Mouse (Mus musculus) embryonic fibroblast, embryonic 13.5 days (primary cell): ENCODE data around the gene Rap1gap. TPM values are rescaled to one million over a fixed set of nuclear protein-coding genes. Genes with fewer than 3 reads are reported as not detected.

Experiments used
- H3K27ac ChIP-seq: 2 replicates; pipeline ENCODE4 v1.5.1; 2012; ENCODE audit warnings: low read length, control low read depth, inconsistent platforms; ENCODE audit not compliant: insufficient read depth
- H3K4me1 ChIP-seq: 2 replicates; pipeline ENCODE4 v1.6.1; 2011; ENCODE audit warnings: low read length; ENCODE audit not compliant: control insufficient read depth, insufficient read depth
- H3K4me3 ChIP-seq: 2 replicates; pipeline ENCODE4 v1.5.1; 2011; ENCODE audit warnings: mild to moderate bottlenecking, control low read depth, low read length; ENCODE audit not compliant: insufficient read depth
- CTCF ChIP-seq: IDR thresholded peaks from 2 replicates; pipeline ENCODE4 v1.5.1; 2011; ENCODE audit warnings: mild to moderate bottlenecking, control low read depth, low read length, moderate library complexity, borderline replicate concordance; ENCODE audit not compliant: insufficient read depth
- POLR2A ChIP-seq: IDR thresholded peaks from 2 replicates; pipeline ENCODE4 v1.6.1; 2011; ENCODE audit warnings: low read depth, mild to moderate bottlenecking, control low read depth, low read length, moderate library complexity
- polyA plus RNA-seq: library from polyadenylated mRNA; stranded (reverse); fragments of >200 nt; gene quantifications from 2 replicates; pipeline ENCODE4 v1.2.4, GENCODE M21; 2011; ENCODE audit warnings: low read depth; ENCODE audit not compliant: missing spikeins, insufficient read length

Gene Rap1gap
- polyA plus RNA-seq, 1 experiment = 6.9 TPM

- TF ChIP-seq POLR2A (no peak), CTCF (no peak)
- no peak overlapping the region for H3K4me3 ChIP-seq
Measured at GRCm38 (mm10) chr4:137700960-137701359, 36.4 kb downstream of the Rap1gap start.

DNA sequence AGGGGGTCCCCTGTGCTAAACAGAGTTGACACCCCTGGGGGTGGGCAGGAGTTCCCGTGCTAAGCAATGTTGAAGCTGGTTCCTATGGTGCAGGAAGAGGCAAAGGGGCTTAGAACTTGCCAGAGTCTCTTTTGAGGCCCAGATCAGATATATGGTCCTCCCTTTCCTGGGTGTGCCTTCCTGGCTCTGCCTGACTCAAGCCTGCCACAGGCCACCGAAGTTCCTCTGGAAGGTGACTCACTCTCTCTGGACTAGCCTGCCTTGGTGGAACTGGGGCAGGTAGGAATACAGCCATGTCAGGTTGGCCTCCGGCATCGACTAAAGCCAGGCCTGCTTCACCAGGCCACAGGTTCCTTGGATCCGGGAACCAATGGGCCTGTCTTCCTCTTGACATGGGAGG lies 38.6 kb downstream of the Rap1gap start:
- TF ChIP-seq CTCF = no peak
- TF ChIP-seq POLR2A = no peak
- no peak overlapping the region for H3K4me3 ChIP-seq

More at GRCm38 (mm10) chr4:137700960-137701359, 36.4 kb downstream of the Rap1gap start:
- Histone ChIP-seq H3K4me1 (no peaks in the 10 kb centered on the region), H3K27ac (no peak overlapping the region)

DNA sequence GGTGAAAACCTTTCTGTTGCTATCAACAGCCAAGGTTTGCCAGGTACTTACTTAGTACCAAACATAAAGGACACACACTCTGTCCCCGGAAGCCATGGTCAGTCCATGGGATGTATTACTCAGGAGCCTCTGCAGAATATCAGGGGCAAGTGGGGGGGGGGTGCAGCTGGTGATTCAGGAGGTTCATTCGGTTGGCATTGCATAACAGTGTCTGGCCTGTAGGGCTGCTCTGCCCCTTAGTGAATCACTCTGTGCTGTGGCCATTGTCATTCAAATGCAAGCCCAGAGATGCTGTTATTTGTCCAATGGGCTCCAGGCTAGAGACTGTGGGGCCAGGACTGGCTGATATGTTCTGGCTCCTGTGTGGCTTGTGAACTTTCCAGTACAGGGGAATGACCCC lies 40.0 kb downstream of the Rap1gap start:
- H3K4me3 ChIP-seq = no peak overlapping the region
- H3K4me1 ChIP-seq = no peaks in the 10 kb centered on the region
- TF ChIP-seq POLR2A = no peak
- TF ChIP-seq CTCF = no peak
- no peak overlapping the region for H3K27ac ChIP-seq

More for the DNA sequence above, 38.6 kb downstream of the Rap1gap start:
- Histone ChIP-seq H3K4me1 (no peaks in the 10 kb centered on the region), H3K27ac (no peak overlapping the region)

- Histone ChIP-seq H3K4me3 (no peak overlapping the region), H3K27ac (no peak overlapping the region), H3K4me1 (no peaks in the 10 kb centered on the region)
- TF ChIP-seq POLR2A = no peak
- TF ChIP-seq CTCF = no peak
Measured at GRCm38 (mm10) chr4:137705379-137705778, 40.9 kb downstream of the Rap1gap start.

DNA sequence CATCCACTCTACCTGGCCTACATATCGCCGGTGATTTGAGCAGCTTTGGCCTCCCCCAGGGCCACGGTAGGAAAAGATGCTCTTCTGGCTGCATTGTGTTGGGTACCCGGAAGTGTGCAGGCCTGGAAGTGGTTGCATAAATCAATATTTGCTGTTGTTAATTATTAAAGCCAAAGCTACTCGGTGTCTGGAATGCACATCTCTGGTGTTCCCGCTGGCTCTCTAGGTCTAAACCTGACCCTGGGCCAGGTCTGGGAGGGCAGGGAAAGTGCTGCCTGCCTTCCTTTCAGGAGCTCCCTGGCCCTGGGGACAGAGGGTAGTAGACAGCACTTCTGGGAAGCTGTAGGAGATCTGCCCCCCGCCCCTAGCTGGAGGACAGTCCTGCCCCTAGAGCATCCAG lies 42.0 kb downstream of the Rap1gap start:
- Histone ChIP-seq H3K4me3 (no peak overlapping the region), H3K27ac (no peak overlapping the region), H3K4me1 (no peaks in the 10 kb centered on the region)
- TF ChIP-seq POLR2A = no peak
- no peak for TF ChIP-seq CTCF

DNA sequence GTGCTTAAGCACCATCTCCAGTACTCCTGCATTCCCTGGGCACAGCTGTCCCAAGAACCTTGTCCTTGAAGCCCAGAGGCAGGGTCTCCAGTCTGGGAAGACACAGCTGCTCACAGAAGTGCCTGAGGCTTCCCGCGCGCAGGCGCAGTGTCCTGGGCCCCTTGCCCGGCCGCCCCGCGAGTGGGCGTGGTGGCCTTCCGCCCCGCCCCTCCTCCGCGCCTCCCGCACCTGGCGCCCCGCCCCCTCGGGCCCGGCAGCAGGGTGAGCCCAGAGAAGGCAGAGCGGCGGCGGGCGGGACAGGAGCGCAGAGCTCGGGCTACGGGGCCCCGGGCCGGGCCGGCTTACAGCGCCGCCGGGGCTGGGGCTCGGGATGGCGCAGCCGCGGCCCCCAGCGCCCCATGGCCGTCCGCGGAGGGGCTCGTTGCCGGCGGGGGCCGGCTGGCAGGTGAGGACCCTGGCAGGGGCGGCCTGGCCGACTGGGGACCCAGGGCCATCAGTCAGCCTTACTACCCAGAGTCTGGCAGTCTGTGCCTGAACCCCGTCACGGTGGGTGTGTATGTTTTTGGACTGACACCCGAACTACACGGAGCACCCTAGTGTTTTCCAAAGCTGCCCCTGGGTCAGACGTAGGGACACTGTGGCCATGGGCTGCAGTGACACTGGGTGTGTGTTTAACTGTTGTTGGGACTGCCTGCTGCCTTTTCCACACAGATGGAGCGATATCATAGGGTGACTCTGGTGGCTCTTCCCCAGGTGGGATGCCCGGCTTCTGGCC lies 42.9 kb downstream of the Rap1gap start:
- H3K4me1 ChIP-seq = no peaks in the 10 kb centered on the region
- H3K4me3 ChIP-seq = peak overlapping the region; percentile 3; the same call in 1 of the 2 replicates
- TF ChIP-seq POLR2A = no peak; the same call in 1 of the 2 replicates
- no peak for TF ChIP-seq CTCF
- no peak overlapping the region for H3K27ac ChIP-seq

DNA sequence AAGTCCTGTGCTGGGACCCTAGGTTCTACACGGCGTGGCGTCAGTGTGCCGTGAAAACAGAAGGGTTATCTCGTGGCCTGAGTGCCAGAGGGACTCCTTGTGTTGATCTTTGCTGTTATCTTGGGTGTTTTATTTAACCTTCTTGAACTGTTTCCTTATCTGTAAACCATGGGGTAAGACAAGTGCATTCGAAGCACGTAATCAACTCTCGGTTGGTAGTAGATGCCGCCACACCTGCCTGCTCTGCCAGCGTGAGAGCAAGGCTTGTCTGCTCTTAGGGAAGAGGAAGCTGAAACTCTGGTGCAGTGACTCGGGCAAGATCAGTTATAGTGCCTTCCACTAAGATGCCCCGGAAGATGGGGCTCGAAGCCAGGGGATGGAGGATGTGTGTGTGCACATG lies 48.4 kb downstream of the Rap1gap start:
- no peak overlapping the region for H3K4me3 ChIP-seq
- TF ChIP-seq POLR2A = no peak
- H3K27ac ChIP-seq = no peak overlapping the region
- H3K4me1 ChIP-seq = no peaks in the 10 kb centered on the region

DNA sequence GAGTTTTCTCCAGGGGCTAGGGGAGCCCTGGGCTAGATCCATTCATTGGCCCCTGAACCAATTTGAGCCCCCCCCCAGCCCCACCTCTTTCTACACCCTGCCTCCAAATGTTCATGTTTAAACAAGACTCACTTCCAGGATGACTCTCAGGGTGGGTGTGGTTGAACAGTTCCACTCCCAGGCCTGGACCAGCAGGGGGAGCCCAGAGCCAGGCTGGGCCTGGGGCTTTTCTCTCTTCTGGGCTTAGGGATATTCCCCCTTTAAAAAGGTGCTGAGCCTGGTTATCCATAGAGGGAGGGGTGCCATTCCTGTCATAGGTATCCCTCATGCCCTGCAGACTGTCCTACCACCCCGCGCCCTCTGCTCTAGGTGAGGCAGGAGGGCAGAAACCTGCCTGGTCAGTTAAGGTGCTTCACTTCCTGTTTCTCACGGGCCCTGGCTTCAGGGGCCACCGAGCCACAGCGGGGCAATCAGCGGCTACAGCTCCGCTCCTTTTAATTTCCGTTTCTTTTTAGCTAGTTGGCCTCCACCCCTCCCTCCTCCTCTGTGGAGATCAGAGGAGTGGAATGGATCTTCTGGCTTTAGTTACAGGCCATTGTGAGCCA lies 49.6 kb downstream of the Rap1gap start:
- peak; percentile 37; the same call in 1 of the 2 replicates for TF ChIP-seq CTCF
- no peak for TF ChIP-seq POLR2A
- Histone ChIP-seq H3K4me3 (no peak overlapping the region), H3K27ac (no peak overlapping the region), H3K4me1 (0 out of 2 replicates have a peak, but pooled peaks cover 2% of the 10 kb centered on the region)

- peaks cover 8% of the 10 kb centered on the region; the same call in 1 of the 2 replicates for H3K4me1 ChIP-seq
- no peak for TF ChIP-seq CTCF
- no peak for TF ChIP-seq POLR2A
- H3K27ac ChIP-seq = no peak overlapping the region
- H3K4me3 ChIP-seq = no peak overlapping the region
Measured at GRCm38 (mm10) chr4:137717005-137717404, 52.5 kb downstream of the Rap1gap start.

DNA sequence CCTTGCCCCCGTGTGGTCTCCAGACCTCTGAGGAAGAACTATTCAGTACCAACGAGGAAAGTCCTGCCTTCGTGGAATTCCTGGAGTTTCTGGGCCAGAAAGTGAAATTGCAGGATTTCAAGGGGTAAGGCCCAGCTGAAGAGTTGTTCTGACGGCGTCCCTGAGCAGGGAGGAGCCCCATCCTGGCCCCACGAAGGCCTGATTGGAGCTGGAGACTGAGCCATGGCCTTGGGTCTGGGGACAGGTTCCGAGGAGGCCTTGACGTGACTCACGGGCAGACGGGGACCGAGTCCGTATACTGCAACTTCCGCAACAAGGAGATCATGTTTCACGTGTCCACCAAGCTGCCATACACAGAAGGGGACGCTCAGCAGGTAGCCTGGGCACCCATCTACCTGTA lies 53.1 kb downstream of the Rap1gap start:
- no peak overlapping the region for H3K27ac ChIP-seq
- H3K4me1 ChIP-seq = peaks cover 8% of the 10 kb centered on the region; the same call in 1 of the 2 replicates
- TF ChIP-seq POLR2A (no peak), CTCF (no peak)
- no peak overlapping the region for H3K4me3 ChIP-seq
